Mouse (Mus musculus) neural tube, embryonic 15.5 days (tissue): ENCODE measurements around the gene Pde6b. TPM values are rescaled to one million over a fixed set of nuclear protein-coding genes. Genes with fewer than 3 reads are reported as not detected.
A peak's percentile ranks its signal among the peaks of the same experiment; 100 is the strongest.

Experiments
- ATAC-seq: fragments of 200-750 bp; cut with Nextera tagmentation; 2 replicates; pipeline ENCODE4 v1.8.0; 2017; ENCODE audit warnings: mild to moderate bottlenecking, moderate TSS enrichment, moderate library complexity; ENCODE audit not compliant: low FRiP score
- H3K27ac ChIP-seq: fragments of 300-500 bp; sonication (generic); replicated peaks from 2 replicates; pipeline ENCODE4 v1.5.1; 2015; ENCODE audit warnings: mild to moderate bottlenecking, inconsistent platforms
- H3K27me3 ChIP-seq: fragments of 300-500 bp; sonication (generic); replicated peaks from 2 replicates; pipeline ENCODE4 v1.6.1; 2015; ENCODE audit warnings: inconsistent platforms
- H3K36me3 ChIP-seq: fragments of 300-500 bp; sonication (generic); 2 replicates; pipeline ENCODE4 v1.6.1; 2015; ENCODE audit warnings: inconsistent platforms
- H3K4me1 ChIP-seq: fragments of 300-500 bp; sonication (generic); 2 replicates; pipeline ENCODE4 v1.6.1; 2015; ENCODE audit warnings: inconsistent platforms
- H3K4me2 ChIP-seq: fragments of 300-500 bp; sonication (generic); 2 replicates; pipeline ENCODE4 v1.6.1; 2015; ENCODE audit warnings: inconsistent platforms, mild to moderate bottlenecking, moderate library complexity
- H3K4me3 ChIP-seq: fragments of 300-500 bp; sonication (generic); replicated peaks from 2 replicates; pipeline ENCODE4 v1.5.1; 2015; ENCODE audit warnings: mild to moderate bottlenecking, inconsistent platforms
- H3K9ac ChIP-seq: fragments of 300-500 bp; sonication (generic); replicated peaks from 2 replicates; pipeline ENCODE4 v1.6.1; 2015; ENCODE audit warnings: mild to moderate bottlenecking, inconsistent platforms
- H3K9me3 ChIP-seq: fragments of 300-500 bp; sonication (generic); replicated peaks from 2 replicates; pipeline ENCODE4 v1.6.1; 2016; ENCODE audit warnings: inconsistent platforms
- WGBS: fragments of 180-500 bp; shearing (Covaris S2); methylation state at CpG from one replicate; pipeline ENCODE4 v1.1.7; 2015; ENCODE audit warnings: mixed read lengths; 5-methylcytosine and 5-hydroxymethylcytosine counted together
- polyA plus RNA-seq: library from polyadenylated mRNA; unstranded; fragments of >200 nt; fragmentation: Nextera tagmentation; extraction: Ambion mirVana; gene quantifications from 2 replicates; pipeline ENCODE4 v1.2.1, GENCODE M21; 2015

Pde6b gene
- polyA plus RNA-seq, 1 experiment from 2014 or later: 0.29 TPM

DNA sequence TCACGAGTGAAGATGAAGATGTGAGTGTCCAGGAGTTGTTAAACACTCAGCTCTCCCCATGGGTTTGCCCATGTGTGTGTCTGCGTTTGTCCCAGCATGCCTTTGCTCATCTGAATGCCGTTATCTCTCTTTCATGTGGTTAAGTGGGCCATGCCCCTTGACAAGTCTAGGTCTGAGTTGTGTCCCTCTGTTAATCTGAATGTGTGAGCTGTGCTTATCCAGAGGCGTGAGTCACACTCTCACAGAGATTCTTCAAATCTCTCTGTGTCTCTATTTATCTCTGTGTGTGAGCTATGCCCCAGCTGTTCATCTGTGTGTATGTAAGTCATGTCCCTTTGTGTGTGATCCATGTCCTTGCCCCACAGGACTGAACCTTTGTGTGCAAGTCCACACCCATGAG, 15.3 kb downstream of the Pde6b start:
- no peaks in the 10 kb centered on the region for H3K4me1 ChIP-seq
- 87% methylated on average over 4 of the region's 4 CpGs for WGBS
- H3K4me3 ChIP-seq: no peak overlapping the region
- no peak overlapping the region for H3K9ac ChIP-seq
- ATAC-seq: no peak
- H3K4me2 ChIP-seq: no peak overlapping the region
- no peak overlapping the region for H3K27ac ChIP-seq
- H3K27me3 ChIP-seq: no peaks in the 10 kb centered on the region
- no peaks in the 10 kb centered on the region for H3K36me3 ChIP-seq
- no peaks in the 10 kb centered on the region for H3K9me3 ChIP-seq

DNA sequence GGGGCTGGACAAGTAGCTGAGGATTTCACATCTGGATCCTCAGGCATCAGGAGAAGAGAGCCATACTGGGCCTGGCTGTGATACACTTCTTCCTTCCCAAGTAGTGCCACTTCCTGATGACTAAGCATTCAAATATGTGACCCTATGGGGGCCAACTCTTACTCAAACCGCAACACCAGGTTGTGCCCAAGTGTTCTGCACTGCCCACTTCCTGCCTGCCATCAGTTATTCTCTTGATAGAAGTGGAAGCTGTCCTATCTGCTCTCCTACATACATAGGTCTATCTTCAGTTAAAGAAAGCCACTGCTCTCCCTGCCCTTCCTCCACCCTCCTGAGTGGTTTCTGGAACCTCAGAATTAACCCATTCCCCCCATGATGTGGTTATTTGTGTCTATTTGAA, 17.3 kb downstream of the Pde6b start:
- no peak for ATAC-seq
- Histone ChIP-seq H3K27me3 (no peaks in the 10 kb centered on the region), H3K4me2 (no peak overlapping the region), H3K9me3 (no peaks in the 10 kb centered on the region), H3K27ac (no peak overlapping the region), H3K36me3 (no peaks in the 10 kb centered on the region), H3K4me1 (no peaks in the 10 kb centered on the region), H3K9ac (no peak overlapping the region), H3K4me3 (no peak overlapping the region)
- WGBS: 72% methylated on average over 1 of the region's 1 CpGs

DNA sequence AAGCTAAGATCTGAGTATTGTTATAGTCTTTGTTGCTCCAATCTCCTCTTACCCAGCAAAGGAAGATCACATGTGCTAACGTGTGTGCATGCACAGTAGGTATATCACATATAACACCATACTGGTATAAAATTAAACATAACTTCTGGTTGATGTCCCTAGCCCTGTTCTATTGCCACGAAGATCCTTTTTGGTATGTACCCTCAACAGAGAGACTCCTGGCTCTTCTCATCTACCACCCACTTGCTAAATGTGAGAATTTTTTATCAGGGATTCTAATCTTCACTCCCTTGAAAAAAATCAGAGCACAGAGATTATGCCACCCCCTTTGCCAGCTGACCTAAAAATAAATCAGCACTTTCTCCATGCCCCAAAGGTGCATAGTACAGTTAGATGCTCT, 18.8 kb downstream of the Pde6b start:
- 81% methylated on average over 2 of the region's 2 CpGs for WGBS
- no peaks in the 10 kb centered on the region for H3K36me3 ChIP-seq

DNA sequence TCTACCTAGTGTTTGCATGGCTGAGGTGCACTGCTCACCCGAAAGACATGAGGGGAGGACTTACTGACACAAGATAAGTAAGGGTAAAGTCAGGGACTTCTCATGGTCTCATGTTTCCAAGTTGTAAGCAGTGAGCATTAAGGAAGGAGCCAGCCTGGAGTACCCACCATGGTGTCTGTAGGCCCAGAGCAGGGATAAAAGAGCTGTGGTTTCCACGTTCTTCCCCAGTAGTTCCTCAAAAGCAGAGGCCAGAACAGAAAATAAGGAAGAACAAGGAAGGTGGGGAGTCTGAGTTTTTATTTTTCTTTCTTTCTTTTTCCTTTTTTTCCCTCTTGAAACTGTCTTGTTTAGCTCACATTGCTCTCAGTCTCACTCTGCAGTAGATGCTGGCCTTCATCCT, 26.5 kb downstream of the Pde6b start:
- Histone ChIP-seq H3K4me3 (no peak overlapping the region), H3K27ac (no peak overlapping the region), H3K27me3 (no peaks in the 10 kb centered on the region), H3K4me1 (no peaks in the 10 kb centered on the region), H3K9me3 (no peaks in the 10 kb centered on the region), H3K4me2 (no peak overlapping the region), H3K9ac (no peak overlapping the region), H3K36me3 (no peaks in the 10 kb centered on the region)
- WGBS: 74% methylated on average over 2 of the region's 2 CpGs
- ATAC-seq: no peak

More for the DNA sequence above, 18.8 kb downstream of the Pde6b start:
- ATAC-seq: no peak
- Histone ChIP-seq H3K9ac (no peak overlapping the region), H3K4me1 (no peaks in the 10 kb centered on the region), H3K4me2 (no peak overlapping the region), H3K27me3 (no peaks in the 10 kb centered on the region), H3K4me3 (no peak overlapping the region), H3K27ac (no peak overlapping the region), H3K9me3 (no peaks in the 10 kb centered on the region)

DNA sequence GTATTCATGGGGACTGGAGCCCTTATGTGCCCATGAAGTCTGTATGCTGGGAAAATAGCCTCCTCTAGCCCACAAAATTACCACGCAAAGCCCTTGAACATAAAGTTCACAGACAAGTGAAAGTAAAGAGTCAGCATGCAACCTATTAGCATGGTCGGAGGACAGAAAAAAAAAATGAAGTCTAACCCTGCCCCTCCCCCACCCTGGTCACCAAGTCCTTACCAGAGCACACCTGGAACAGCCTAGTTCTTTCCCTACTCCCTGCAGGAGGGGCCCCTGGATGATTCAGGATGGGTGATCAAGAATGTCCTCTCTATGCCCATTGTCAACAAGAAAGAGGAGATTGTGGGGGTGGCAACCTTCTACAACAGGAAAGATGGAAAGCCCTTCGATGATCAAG, 34.5 kb downstream of the Pde6b start:
- Histone ChIP-seq H3K9me3 (no peaks in the 10 kb centered on the region), H3K9ac (no peak overlapping the region), H3K36me3 (no peaks in the 10 kb centered on the region), H3K4me2 (no peak overlapping the region), H3K4me1 (no peaks in the 10 kb centered on the region), H3K4me3 (no peak overlapping the region), H3K27me3 (no peaks in the 10 kb centered on the region), H3K27ac (no peak overlapping the region)
- no peak for ATAC-seq
- WGBS: 84% methylated on average over 3 of the region's 3 CpGs

DNA sequence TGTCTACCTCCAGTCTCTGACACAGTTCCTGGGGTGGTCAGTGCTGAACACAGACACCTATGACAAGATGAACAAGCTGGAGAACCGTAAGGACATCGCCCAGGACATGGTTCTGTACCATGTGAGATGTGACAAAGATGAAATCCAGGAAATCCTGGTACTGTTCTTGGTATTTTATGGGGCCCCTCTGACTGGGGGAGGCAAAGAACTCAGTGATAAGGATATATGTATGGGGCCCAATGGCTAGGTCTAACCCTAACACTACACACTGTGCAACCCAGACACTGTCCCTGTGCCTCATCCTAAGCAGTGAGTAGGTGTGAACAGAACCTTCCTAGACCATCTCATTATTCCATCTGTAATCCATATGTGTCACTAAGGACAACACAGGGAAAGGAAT, 35.2 kb downstream of the Pde6b start:
- Histone ChIP-seq H3K27me3 (no peaks in the 10 kb centered on the region), H3K9me3 (no peaks in the 10 kb centered on the region), H3K4me1 (no peaks in the 10 kb centered on the region), H3K4me3 (no peak overlapping the region), H3K27ac (no peak overlapping the region), H3K36me3 (no peaks in the 10 kb centered on the region), H3K9ac (no peak overlapping the region), H3K4me2 (no peak overlapping the region)
- 98% methylated on average over 2 of the region's 2 CpGs for WGBS
- no peak for ATAC-seq

DNA sequence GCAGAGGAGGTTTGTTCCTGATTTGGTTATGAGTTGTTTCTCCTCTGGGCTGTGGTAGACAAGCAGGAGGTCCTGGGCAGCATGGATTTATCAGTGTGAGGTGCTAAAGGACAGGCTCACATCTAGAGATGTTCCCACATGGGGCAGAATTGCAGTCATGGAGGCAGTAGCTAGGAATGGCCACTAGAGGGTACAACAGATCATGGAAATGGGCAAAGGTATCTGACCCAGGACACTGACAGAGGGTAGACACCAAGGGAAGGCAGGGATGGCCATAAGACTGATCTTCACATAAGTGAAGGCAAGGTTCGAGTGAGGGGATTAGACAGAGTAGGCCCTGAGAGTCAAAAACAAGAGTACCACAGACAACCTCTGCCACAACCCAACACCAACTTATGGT, 39.0 kb downstream of the Pde6b start:
- no peak overlapping the region for H3K27ac ChIP-seq

DNA sequence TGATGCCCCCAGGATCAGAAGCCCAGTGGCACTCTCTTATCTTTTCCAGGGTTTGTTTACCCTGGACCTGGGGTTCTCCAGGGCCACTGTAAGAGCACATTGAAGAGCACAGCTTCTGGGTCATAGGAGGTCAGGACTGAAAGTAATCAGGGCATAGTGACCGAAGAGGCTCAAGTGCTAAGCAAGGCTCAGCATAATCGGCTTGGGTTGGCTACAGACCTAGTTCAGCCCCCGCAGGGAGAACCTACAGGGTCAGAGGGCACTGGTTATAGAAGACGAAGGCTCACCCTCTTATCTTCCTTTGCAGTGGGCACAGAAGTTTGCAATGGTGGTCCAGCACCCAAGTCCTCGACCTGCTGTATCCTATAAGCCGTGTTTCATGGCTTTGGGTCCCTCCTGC, 43.0 kb downstream of the Pde6b start:
- ATAC-seq: no peak
- WGBS: 95% methylated on average over 6 of the region's 6 CpGs
- H3K9me3 ChIP-seq: no peaks in the 10 kb centered on the region

More for the DNA sequence above, 39.0 kb downstream of the Pde6b start:
- Histone ChIP-seq H3K4me3 (no peak overlapping the region), H3K9ac (no peak overlapping the region), H3K4me2 (no peak overlapping the region), H3K4me1 (no peaks in the 10 kb centered on the region), H3K36me3 (peaks cover 22% of the 10 kb centered on the region), H3K9me3 (no peaks in the 10 kb centered on the region), H3K27me3 (no peaks in the 10 kb centered on the region)
- WGBS: 67% methylated on average over 1 of the region's 1 CpGs
- ATAC-seq: no peak

DNA sequence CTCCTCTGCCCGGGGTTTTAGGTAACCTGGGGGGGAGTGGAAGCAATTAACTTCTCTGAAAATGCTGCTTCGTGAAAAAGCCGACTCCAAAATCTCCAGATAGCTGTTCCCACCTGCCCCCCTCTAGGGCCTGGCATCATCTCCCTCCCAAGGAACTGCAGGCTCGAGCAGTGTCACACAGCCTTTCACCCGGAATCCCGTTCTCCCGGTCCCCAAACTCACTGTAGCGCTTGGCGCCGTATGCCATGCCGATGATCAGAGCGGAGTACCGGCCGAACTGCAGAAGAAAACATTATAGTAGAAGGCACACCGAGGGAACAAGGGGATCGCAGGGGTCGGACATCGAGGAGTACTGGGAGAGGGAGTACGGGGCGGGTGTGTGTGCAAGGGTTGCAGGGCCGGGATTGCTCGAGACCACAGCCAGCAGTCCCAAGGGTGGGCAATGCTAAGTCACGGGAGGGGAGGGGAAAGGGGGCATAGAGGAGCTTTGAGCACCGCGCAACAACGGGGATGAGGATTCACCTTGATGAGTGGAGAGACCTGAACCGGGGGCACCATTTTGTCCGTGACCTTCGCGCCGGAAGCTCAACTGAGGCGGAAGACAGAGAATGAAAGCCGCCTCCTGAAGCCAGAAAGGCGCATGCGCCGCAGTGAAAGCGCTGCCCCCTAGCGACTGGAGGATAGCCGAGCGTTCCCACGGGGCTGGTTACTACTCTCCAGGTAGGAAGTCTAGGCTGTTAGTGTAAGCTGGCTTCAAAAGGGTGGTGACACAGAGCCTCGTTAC, 45.8 kb downstream of the Pde6b start, which contains the start of gene Atp5k:
TSS of gene Atp5k (minus strand) at position 645 of the 784 bp plus-strand sequence.
- Histone ChIP-seq H3K4me1 (peaks cover 20% of the 10 kb centered on the region), H3K4me3 (peak within 1 kb of the TSS; percentile 86), H3K4me2 (peak within 1 kb of the TSS; percentile 89), H3K36me3 (peaks cover 27% of the 10 kb centered on the region), H3K9ac (peak within 1 kb of the TSS; percentile 91), H3K9me3 (no peaks in the 10 kb centered on the region), H3K27me3 (peaks cover 19% of the 10 kb centered on the region), H3K27ac (peak within 1 kb of the TSS; percentile 65)
- WGBS: 1% methylated on average over 42 of the region's 42 CpGs
- ATAC-seq: peak; percentile 93

More for the DNA sequence above, 43.0 kb downstream of the Pde6b start:
- peaks cover 27% of the 10 kb centered on the region for H3K36me3 ChIP-seq
- H3K4me2 ChIP-seq: no peak overlapping the region
- H3K27me3 ChIP-seq: peaks cover 8% of the 10 kb centered on the region
- H3K9ac ChIP-seq: no peak overlapping the region
- H3K4me1 ChIP-seq: peaks cover 20% of the 10 kb centered on the region
- no peak overlapping the region for H3K4me3 ChIP-seq
- no peak overlapping the region for H3K27ac ChIP-seq

DNA sequence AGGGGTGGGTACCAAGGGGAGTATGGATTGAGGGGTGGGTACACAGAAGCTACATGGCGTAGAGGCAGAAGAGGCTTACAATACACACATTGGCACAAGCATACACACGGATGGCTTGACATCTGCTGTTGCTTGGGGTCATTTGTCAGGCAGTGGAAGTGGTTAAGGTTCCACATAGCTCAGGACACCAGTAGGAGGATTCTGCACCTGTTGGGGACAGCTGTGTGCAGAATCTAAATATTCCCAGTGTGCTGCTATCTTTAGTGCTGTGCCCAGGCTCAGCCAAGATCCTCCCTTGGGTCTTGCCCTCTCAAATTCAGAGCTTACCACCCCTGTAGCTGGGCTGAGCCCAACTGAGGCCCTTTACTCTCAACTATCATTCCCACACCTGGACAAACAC, 47.9 kb downstream of the Pde6b start:
- WGBS: 66% methylated on average over 2 of the region's 2 CpGs
- Histone ChIP-seq H3K9me3 (no peaks in the 10 kb centered on the region), H3K27me3 (peaks cover 19% of the 10 kb centered on the region), H3K4me1 (peaks cover 20% of the 10 kb centered on the region), H3K9ac (no peak overlapping the region), H3K27ac (no peak overlapping the region), H3K4me3 (no peak overlapping the region), H3K4me2 (no peak overlapping the region), H3K36me3 (peaks cover 11% of the 10 kb centered on the region; the same call in 1 of the 2 replicates)
- no peak for ATAC-seq

DNA sequence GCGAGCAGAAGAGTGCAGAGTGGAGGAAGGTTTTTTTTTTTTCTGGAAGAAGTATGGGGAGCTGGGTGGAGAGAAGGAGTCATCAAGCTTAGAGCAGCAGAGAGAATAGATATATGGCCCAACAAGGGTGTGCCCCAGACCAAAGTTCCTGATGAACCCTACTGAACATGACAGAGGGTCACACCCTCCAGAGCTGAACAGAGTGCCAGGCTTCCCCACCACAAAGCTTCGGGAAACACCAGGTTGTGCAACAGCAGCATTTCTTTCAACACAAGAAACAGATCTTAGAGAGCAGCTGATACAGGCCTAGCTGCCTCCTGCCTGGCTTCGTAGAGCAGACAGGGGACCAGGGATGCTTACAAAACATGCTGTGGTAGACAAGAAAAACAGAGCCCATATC, 58.8 kb downstream of the Pde6b start:
- Histone ChIP-seq H3K4me3 (no peak overlapping the region), H3K4me2 (no peak overlapping the region), H3K27me3 (peaks cover 26% of the 10 kb centered on the region), H3K9me3 (no peaks in the 10 kb centered on the region), H3K27ac (no peak overlapping the region), H3K4me1 (no peaks in the 10 kb centered on the region), H3K9ac (no peak overlapping the region), H3K36me3 (no peaks in the 10 kb centered on the region)
- 87% methylated on average over 3 of the region's 3 CpGs for WGBS
- no peak for ATAC-seq

DNA sequence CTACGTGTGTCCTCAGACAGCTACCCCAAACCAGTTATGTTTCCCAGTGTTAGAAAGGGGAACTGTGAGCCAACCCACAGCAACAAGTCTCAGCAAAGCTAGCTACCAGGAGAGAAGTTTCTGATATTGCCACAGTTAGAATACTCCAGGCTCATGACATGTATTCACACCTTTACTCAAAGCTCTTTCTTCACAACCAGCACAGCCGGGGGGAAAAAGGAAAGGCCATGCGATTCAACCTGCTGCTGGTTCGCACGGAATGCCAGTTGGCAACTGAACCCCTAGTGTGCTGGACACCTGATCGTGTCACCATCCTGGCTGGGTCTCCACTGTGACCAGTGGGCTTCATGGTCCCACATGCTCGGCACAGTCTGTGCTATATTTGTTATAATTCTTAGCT, 59.7 kb downstream of the Pde6b start:
- no peak overlapping the region for H3K27ac ChIP-seq
- H3K4me1 ChIP-seq: no peaks in the 10 kb centered on the region
- no peak for ATAC-seq
- H3K4me2 ChIP-seq: no peak overlapping the region
- WGBS: 84% methylated on average over 7 of the region's 7 CpGs
- no peak overlapping the region for H3K9ac ChIP-seq
- no peaks in the 10 kb centered on the region for H3K36me3 ChIP-seq
- H3K9me3 ChIP-seq: no peaks in the 10 kb centered on the region
- H3K4me3 ChIP-seq: no peak overlapping the region
- H3K27me3 ChIP-seq: peaks cover 26% of the 10 kb centered on the region
